Mouse (Mus musculus) adrenal gland, adult 8-10 months (tissue): ENCODE measurements around the gene Psmd9. TPM values are rescaled to one million over a fixed set of nuclear protein-coding genes. Genes with fewer than 3 reads are reported as not detected.

ENCODE experiments used
- DNase-seq: peaks from one replicate; pipeline ENCODE4 v3.0.0; 2022
- total RNA-seq, 4 experiments: library from RNA; stranded (reverse); gene quantifications; 2 replicates each; pipeline ENCODE4 v1.2.4; 2022

Gene Psmd9
- 10 to 100 TPM; 23.3 to 33.3 (median 28.0) TPM for total RNA-seq

DNA sequence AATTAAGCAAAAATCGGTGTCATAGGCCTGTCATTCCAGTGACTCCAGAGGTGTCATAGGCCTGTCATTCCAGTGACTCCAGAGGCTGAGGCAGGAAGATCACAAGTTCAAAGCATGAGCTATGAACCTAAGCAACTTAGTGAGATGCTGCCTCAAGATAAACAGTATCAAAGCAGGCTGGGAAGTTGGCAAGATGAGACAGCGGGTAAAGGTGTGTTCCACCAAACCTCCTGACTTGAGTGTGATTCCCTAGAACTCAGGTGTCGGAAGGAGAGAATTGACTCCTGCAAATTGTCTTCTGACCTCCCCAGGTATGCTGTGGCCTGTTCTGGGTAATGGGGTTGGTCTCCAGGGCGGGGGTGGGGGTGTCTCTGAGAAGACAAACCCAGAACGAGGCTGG is at the start of gene Psmd9:
Gene Psmd9, plus strand, starts transcription at position 130 of the 400 bp plus-strand sequence.
- no peak for DNase-seq

- DNase-seq: no peak
Observed at GRCm38 (mm10) chr5:123120624-123121215, 48.5 kb upstream of the Psmd9 start.

DNA sequence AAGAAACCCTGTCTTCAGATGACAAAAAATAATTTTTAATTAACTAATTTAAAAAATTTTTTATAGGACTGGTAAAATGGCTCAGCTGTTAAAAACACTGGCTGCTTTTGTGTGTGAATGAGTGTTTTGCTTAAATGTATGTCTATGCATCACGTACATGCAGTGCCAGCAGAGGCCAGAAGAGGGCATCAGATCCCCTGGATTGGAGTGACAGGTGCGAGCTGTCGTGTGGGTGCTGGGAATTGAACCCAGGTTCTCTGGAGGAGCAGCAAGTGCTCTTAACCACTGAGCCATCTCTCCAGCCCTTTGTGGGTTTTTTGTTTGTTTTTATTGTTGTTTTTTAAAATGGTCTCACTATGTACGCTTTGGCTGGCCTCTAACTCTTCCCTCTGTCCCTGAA is 47.0 kb upstream of the Psmd9 start:
- DNase-seq: no peak

DNA sequence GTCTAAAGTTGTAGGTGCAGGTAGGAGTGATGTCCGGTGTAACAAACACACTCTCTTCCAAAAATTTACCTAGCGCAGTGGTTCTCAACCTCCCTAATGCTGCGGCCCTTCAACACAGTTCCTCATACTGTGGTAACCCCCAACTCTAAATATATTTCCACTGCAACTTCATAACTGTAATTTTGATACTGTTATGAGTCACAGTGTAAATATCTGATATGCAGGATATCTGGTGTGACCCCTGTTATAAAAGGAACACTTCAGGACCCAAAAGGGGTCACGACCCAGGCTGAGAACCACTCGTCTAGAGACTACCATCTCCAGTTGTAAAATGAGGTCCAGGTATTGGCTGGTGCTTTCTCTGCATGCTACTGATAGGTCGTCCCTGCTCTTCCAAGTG is 44.1 kb upstream of the Psmd9 start:
- no peak for DNase-seq

DNA sequence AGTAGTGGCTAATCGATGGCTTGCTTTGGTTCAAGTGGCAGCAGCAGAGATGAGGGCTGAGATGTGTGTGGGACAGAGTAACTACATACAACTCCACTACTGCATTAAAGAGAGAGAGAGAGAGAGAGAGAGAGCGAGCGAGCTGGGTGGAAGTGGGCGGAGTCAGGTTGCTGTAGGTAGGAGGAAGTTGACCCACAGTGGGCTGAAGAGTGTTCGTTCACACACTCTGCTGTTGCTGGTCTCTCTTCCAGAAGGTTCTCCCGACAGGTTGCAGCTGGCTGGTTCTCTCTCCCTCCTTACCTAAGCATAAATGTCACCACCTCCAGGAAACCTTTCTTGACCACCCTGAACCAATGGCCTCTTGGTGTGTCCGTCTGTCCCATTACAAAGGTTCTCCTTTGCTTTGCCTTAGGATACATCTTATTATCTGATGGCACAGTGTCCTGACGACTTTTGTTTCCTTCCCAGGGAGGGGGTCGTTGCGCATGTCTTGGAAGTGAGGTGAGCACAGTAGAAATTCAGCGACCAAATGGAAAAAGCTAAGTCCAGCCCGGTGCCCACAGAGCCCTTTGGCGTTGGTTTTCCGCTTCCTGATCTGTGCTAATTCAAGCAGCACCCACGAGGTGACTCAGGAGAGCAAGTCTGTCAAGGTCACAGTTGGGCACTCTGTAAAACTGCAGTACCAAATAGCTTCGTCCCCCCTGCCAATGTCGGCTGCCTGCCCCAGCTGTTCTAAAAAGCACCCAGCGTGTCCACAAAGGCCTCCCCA is 43.4 kb upstream of the Psmd9 start:
- no peak for DNase-seq

DNA sequence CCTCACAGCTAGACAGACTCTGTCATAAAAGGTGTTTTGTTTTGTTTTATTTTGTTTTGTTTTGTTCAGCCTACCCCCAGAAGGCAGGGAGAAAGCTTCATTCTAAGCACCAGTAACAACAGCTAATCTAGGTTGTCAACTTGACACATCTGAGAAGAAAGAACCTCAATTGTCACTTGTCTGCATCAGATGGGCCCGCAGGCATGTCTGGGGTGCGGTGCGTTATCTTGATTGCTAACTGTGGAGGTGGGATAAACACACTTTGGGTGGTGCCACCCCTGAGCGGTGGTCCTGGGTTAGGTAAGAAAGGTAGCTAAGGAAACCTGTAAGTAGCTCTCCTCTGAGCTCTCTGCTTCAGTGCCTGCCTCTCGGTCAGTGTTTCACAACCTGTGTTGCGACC is 42.2 kb upstream of the Psmd9 start:
- no peak for DNase-seq

DNA sequence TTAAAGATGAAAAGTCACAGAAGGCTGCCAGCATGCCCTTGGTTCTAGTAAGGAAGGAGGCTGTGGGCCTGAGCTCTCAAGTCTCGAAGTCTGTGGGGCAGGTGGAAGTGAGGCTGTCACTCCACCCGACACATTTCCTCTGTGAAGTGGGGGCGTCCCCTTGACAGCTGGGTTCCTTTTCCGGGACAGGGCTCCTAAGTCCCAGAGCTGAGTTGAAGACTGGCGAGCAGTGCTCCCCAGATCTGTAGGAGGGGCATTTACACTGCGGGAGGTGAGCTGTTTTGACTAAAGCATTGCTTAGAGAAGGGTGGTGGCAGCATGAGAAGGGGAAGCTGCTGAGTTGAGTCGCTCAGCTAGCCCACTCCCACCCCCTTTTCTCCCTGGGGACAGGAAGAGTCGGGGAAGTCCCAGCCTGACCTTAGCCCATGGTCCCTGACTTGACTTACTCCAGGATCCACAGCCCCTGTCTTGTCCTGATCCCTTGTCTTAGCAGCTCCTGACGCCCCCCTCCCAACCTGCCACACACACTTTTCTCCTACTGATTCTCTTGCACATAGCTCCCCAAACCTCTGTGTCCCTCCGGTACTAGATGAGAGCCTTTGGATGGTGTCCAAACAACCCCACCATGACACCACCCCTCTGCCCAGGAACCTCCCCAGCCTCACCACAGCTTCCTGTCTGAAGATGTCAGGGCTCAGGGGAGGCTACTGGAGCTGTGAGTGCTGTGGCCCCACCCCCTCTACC is 40.6 kb upstream of the Psmd9 start:
- DNase-seq: no peak

DNA sequence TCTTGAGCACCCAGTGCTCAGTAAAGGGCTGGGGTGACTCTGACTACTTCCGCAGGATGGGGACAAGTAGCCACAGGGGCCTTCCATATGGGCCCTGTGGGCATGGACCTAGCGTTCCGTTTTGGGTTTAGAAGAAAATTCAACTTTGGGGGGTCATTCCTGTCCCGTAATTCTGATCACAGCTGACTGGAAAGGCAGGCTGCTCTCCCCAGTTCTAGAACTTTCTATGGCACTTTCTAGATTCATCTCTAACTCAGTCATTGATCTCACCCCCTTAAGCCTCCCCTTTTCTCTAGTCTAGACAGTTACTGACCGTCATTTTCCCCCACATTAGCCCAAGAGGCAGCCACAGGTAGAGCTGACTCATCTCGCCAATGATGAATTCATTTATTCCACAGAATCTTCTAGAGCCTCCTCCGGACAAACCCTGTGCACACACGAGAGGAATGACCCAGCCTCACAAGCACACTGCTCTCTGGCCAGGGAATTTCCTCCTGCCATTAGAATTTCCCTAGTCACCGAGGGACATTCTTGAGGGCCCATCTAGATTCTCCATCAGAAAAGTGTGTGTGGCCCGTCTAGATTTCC is 39.9 kb upstream of the Psmd9 start:
- DNase-seq: no peak

- no peak for DNase-seq
Observed at GRCm38 (mm10) chr5:123130030-123130813, 39.0 kb upstream of the Psmd9 start.

DNA sequence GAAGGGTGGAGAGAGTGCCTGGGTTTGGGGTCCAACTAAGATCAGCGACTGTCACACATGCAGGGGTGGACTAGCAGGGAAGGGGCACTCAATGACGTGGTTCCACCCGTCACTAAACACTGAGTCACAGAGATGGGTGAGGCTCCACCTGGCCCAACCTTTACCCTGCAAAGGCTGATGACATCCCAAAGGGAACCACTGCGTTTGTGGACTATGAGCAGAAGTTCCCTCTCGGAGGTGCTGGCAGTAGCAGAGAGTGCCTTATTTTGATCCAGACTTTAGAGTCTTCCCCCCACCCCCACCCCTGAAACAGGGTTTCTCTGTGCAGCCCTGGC is 38.4 kb upstream of the Psmd9 start:
- no peak for DNase-seq

DNA sequence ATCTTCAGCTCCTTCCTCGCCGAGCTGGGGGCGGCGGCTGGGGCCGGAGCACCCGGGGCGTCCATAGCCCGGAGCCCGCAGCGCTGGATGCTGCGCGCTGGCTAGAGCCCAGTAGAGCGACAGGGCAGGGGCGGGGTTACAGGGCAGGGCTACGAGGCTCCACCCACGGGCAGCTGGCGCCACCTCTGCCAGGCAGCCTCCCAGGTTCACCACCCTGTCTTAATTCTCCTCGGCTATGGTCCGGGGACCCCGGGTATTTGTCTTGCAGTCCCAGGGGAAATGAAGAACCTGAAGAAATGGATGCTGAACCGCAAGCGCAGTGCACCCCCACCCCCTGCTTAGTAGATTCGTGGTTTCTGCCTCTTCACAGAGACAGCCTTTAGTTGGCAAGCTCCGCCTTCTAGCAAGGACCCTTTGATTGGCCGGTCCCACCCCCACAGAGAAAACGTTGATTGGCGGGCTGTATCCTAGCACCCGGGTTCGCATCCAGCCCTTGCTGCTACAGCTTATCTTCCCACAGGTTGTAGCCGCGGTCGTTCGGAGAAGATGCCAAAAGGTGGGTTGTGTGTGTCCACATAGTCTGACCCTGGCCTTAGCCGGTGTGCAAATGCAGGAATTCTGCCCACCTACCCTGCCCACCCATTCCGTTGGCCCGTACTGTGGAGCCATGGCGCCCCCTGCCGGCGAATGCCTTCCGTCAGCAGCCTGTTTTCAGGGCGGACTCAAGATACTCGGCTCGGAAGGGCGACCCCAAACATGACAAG is 36.7 kb upstream of the Psmd9 start, which contains the start of gene Rhof:
Gene Rhof, minus strand, starts transcription at position 385 of the 764 bp plus-strand sequence.
- DNase-seq: peak; percentile 71

DNA sequence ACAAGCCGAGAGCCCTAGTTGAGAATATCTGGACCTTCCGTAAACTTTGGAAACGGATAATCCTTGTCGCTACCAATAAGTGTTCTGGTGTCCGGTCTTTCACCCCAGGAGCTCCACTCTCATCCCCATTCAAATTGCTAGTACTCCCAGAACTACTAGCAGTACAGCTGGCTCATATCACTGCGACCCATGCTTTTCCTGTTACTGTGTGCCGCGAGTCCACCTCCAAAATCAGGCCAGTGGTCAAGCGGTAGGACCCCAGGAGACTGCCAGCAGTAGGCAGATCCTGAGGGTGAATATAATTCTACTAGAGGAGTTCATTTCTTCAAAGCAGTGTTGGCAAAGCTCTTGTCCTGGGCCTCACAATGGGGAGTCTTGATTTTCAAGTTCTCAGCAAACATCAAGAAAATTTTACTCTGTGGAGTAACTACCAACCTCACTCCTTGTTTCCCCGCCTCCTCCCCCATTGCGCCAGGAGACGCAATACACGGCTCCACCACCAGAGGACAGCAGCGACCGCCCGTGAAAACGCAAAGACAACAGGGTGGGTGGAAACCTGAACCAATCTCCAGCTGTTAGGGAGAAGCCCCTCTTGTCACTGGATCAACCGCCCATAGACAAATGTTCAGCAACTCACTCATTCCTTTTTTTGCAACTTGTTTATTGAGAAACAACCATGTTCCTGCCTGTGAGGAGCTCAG is 36.0 kb upstream of the Psmd9 start:
- DNase-seq: peak; percentile 80

DNA sequence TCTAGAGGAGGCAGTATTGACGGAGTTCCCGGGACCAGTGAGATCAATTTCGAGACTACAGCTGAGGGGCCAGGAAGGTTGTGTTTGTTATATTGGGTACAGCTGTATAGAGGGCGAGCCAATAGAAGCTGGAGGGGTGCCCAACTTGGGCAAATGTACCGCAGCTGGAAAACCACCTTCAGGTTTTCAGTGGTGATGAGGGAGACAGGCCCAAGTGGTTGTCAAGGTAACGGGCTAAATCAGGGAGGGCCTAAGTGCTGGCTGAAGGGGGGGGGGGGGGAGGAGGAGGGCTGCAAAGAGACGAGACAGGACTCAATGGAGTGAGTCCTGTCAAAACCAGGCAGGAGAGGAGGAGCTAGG is 35.4 kb upstream of the Psmd9 start:
- no peak for DNase-seq

DNA sequence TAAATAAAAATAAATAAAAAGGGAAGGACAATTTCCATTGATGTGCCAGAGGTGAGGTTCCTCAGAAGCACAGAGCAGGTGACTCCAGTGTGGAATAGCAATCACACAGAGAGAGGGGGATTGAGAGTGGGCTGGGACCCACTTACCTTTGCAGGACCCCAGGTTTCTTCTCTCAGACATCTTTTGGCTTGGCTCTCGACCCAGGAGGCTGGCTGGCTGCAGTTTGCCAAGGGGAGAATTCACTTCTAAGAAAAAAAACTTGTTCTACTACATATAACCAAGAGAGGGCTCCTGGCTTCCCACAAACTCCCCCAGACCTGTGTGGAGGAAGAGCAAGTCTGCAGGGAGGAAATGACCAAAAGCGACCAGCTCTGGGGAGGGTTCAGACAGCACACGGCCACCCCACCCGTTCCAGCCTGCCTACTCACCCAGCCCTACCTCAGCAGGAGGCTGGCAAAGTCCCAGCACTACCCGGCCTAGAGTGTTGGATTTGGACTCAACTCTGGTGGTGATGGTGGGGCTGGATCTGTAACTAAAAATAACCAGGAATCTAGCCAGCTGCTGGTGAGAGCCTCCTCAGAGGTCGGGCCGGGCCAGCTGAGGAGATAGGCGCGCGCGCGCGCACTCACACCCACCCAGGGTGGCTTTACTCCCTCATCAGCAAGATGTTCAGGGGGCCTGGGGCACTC is 34.9 kb upstream of the Psmd9 start:
- DNase-seq: no peak

GRCm38 (mm10) chr5:123134875-123135382 is 34.3 kb upstream of the Psmd9 start:
- no peak for DNase-seq

DNA sequence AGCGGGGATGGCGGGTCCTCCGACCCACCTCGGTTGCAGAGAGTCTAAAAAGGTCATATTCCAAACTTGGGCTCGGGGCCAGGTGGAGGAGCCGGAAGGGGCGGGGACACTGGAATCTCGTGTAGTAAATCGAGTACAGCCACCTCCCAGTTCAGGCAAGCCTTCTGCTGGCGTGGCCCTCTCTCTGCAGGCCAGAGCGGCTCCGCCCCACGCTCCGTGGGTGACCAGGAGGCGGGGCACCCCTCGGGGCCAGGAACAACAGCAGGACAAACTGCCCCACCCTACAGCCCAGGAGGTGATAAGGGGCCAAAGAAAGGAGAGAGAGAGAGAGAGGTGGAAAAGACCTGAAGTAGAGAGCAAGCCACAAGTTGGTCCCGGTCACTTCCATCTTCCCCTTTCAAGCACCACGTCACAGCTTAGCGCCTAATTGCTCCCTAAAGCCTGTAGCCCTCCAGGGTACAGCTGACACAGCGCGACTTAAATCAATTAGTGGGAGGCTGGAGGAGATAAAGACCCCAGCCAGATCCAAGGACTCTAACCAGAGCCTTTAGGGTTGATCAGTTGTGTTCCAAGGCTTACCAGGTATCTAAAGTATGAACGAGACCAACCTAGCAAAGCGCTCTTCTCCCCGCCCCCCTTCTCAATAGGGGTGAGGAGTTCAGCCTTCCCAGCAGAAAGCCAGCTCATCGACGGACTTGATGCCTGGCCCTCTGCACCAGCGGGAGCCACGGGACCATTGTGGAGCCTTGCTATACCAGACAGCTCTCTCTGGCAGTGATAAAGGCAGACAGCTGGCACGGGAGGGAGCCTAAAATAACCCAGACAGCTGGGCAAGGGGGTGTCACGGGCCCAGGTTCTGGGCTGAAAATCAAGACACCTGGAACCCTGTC is 33.5 kb upstream of the Psmd9 start:
- peak; percentile 95 for DNase-seq

DNA sequence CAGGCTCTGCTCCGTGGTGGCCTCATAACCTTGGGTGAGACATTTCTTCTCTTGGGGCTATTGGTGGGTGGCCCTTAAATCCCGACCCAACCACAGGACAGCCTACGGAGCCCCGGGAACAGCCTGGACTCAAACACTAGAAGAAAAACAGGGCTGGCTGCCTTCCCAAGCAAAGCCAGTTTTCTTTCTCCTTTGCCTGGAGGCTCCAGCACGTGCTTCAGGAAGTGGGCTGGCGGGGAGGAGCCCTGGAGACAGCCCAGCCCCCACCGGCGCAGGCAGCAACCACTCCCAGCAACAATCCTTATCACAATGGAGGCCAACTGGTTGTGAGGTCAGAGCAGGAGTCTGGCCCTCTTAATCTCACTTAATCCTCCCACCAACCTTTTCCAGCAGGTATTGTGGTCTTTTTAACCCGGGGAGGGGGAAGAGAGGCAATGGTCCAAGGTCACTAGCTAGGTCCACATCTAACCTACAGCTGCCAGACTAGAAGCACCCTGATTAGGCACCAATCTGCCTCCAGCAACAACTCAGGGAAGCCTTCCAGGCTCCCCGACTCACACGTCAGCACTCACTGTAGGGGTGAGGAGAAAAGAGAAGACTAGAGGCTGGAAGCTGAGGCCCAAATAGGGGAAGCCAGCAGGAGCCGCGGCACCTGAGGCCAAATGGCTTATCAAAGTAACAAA is 32.7 kb upstream of the Psmd9 start:
- peak; percentile 93 for DNase-seq
